Mouse (Mus musculus): ENCODE measurements around the gene Alkbh5.
"Not testable (repeated sequence)": the region's sequence is repeated elsewhere in the genome, so short reads cannot be mapped to it uniquely, and the experiment has no call there.

Alkbh5 gene

DNA sequence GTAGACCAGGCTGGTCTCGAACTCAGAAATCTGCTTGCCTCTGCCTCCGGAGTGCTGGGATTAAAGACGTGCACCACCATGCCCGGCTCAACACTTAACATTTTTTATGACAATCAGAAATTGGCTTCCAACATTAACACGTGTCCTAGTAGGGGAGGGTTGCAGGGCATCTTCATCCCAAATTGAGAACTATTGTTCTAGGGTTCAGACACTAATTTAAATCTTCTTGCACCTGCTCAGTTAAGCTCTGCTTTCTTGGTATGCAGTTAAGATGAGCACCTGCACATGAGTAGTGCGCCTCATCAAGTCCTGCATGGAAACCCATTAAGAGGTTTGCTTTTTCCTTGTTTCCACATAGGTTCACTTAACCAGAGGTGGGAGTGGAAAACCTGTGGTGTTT lies 5.7 kb downstream of the Alkbh5 start:
- DNase-seq (ENCODE audit: low read depth, low spot score): no peak

- DNase-seq (ENCODE audit: low read depth, low spot score): not testable (repeated sequence)
These were observed 7.0 kb downstream of the Alkbh5 start for GRCm38 (mm10) chr11:60543211-60543610.

- DNase-seq (ENCODE audit: low read depth, low spot score): no peak
These were observed 9.3 kb downstream of the Alkbh5 start for GRCm38 (mm10) chr11:60545433-60545832.

- DNase-seq (ENCODE audit: low read depth, low spot score): no peak
These were observed 11.9 kb downstream of the Alkbh5 start for GRCm38 (mm10) chr11:60548112-60548511.

GRCm38 (mm10) chr11:60553091-60553490 lies 16.9 kb downstream of the Alkbh5 start:
- no peak for DNase-seq (ENCODE audit: low read depth, low spot score)

- no peak for DNase-seq (ENCODE audit: low read depth, low spot score)
These were observed 21.5 kb downstream of the Alkbh5 start for GRCm38 (mm10) chr11:60557675-60558074.

- DNase-seq (ENCODE audit: low read depth, low spot score): no peak
These were observed 23.2 kb downstream of the Alkbh5 start for GRCm38 (mm10) chr11:60559342-60559741.

DNA sequence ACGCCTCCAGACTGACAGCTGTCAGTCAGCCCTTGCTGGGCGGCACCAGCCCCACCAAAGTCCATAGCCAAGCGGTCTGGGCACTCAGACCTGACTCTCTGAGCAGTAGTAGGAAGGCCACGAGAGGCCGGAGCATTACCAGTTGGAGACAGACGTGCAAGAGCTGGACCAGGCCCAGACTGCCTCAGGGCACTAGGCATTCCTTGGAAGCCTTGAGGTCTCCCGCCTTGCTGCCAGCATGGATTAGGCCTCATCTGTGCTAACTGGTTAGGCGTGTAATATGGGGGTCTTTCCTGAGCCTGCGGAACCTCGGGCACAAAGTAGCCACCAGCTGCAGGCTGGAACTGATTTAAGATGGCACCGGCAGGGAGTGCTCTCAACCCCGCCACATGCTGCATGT lies 37.8 kb downstream of the Alkbh5 start:
- not testable (repeated sequence) for DNase-seq (ENCODE audit: low read depth, low spot score)
